Mouse (Mus musculus): ENCODE data around the gene Gstp1. TPM values are rescaled to one million over a fixed set of nuclear protein-coding genes. Genes with fewer than 3 reads are reported as not detected.

Gene Gstp1
- polyA plus RNA-seq, 1 experiment from 2014 or later, result 483 TPM

DNA sequence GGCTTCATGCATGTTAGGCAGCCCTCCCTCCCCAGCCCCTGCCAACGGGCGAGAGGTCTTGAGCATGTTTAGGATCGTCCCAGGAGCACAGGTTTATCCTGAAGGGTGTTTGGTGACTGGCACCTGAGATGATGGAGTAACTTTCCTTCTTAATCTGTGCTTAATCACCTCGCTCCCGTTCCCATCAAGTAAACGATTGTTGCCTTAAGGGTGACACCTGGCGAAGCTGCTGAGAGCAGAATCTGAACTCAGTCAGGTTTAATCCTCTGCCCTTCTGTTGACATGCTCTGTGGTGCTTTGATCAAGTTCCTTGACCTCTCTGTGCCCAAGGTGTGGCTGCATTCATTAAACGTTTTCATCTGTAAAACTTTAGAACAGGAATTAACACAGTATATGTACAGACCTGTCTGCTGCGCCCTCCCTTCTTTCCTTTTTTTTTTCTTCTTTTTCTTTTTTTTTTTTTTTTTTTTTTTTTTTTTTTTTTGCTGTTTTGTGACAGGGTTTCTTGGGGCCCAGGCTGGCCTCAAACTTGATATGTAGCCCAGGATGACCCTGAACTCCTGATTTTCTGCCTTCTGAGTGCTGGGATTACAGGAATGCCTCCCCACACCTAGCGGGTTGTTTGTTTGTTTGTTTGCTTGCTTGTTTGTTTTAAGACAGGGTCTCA lies 19.7 kb downstream of the Gstp1 start:
- H3K27me3 ChIP-seq (replicated peaks; ENCODE audit: control insufficient read depth, insufficient read depth, low read length), result no peaks in the 10 kb centered on the region
- no peak overlapping the region for H3K27ac ChIP-seq (replicated peaks; ENCODE audit: low read depth, low read length)
- 61% methylated on average over 10 of the region's 10 CpGs for WGBS
- H3K4me1 ChIP-seq (ENCODE audit: control insufficient read depth, insufficient read depth, low read length), result no peaks in the 10 kb centered on the region
- H3K36me3 ChIP-seq (ENCODE audit: control insufficient read depth, insufficient read depth, low read length), result no peaks in the 10 kb centered on the region
- H3K9me3 ChIP-seq (ENCODE audit: control insufficient read depth, low read length), result no peaks in the 10 kb centered on the region
- ATAC-seq (ENCODE audit: low read depth), result no peak
- peak; percentile 39 for DNase-seq (ENCODE audit: low spot score)
- no peak overlapping the region for H3K9ac ChIP-seq (ENCODE audit: low read depth, low read length)
- H3K4me2 ChIP-seq (ENCODE audit: low read depth, low read length), result no peak overlapping the region
- no peak overlapping the region for H3K4me3 ChIP-seq (ENCODE audit: low read depth, low read length)

DNA sequence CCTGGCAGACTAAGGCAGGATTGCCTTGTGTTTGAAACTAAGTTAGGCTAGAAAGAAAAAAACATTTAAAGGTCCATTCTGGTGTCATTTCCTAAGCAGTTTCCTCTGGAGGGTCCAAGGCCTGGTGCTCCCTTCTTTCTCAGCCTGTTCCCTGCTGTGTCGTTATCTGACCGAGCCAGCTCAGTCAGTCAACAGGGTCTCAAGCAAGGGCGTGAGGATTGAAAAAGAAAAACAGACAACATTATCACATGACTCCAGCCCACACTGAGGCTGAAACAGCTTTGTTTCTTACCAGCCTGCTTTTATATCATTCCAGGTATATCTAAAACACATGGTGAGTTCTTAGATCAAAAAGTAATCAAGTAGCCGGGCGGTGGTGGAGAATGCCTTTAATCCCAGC lies 22.1 kb downstream of the Gstp1 start:
- no peaks in the 10 kb centered on the region for H3K9me3 ChIP-seq (ENCODE audit: control insufficient read depth, low read length)

DNA sequence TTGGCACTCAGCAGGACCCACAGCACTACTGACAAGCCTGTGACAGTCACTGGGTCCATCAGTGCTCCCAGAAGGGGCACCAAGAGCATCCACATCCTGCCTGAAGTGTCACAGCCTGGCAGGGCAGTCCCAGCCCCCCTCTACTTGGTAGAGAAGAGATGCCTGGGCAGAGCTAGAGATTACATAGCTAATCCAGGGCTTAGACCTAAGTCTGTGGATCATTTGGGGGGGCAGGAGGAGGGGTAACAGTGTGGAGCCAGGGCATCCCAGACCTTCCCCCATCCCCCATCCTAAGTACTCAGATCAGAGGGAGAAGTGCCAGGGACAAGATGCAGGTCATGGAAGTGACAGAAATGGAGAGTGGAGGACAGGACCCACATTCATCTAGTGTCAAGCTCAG lies 23.0 kb downstream of the Gstp1 start:
- peaks cover 4% of the 10 kb centered on the region; the same call in 1 of the 2 replicates for H3K4me1 ChIP-seq (ENCODE audit: control insufficient read depth, insufficient read depth, low read length)
- H3K36me3 ChIP-seq (ENCODE audit: control insufficient read depth, insufficient read depth, low read length), result peaks cover 1% of the 10 kb centered on the region; the same call in 1 of the 2 replicates
- no peak for DNase-seq (ENCODE audit: low spot score)
- H3K9ac ChIP-seq (ENCODE audit: low read depth, low read length), result no peak overlapping the region
- H3K9me3 ChIP-seq (ENCODE audit: control insufficient read depth, low read length), result no peaks in the 10 kb centered on the region
- H3K27me3 ChIP-seq (replicated peaks; ENCODE audit: control insufficient read depth, insufficient read depth, low read length), result no peaks in the 10 kb centered on the region
- no peak overlapping the region for H3K4me3 ChIP-seq (ENCODE audit: low read depth, low read length)
- no peak overlapping the region for H3K4me2 ChIP-seq (ENCODE audit: low read depth, low read length)
- no peak overlapping the region for H3K27ac ChIP-seq (replicated peaks; ENCODE audit: low read depth, low read length)
- no peak for ATAC-seq (ENCODE audit: low read depth)

More for the DNA sequence above, 22.1 kb downstream of the Gstp1 start:
- Histone ChIP-seq H3K4me3 (ENCODE audit: low read depth, low read length) (no peak overlapping the region), H3K27me3 (replicated peaks; ENCODE audit: control insufficient read depth, insufficient read depth, low read length) (no peaks in the 10 kb centered on the region), H3K4me1 (ENCODE audit: control insufficient read depth, insufficient read depth, low read length) (peaks cover 4% of the 10 kb centered on the region; the same call in 1 of the 2 replicates), H3K27ac (replicated peaks; ENCODE audit: low read depth, low read length) (no peak overlapping the region), H3K4me2 (ENCODE audit: low read depth, low read length) (no peak overlapping the region), H3K36me3 (ENCODE audit: control insufficient read depth, insufficient read depth, low read length) (no peaks in the 10 kb centered on the region), H3K9ac (ENCODE audit: low read depth, low read length) (no peak overlapping the region)
- ATAC-seq (ENCODE audit: low read depth), result no peak
- WGBS, result 49% methylated on average over 5 of the region's 5 CpGs
- DNase-seq (ENCODE audit: low spot score), result no peak

DNA sequence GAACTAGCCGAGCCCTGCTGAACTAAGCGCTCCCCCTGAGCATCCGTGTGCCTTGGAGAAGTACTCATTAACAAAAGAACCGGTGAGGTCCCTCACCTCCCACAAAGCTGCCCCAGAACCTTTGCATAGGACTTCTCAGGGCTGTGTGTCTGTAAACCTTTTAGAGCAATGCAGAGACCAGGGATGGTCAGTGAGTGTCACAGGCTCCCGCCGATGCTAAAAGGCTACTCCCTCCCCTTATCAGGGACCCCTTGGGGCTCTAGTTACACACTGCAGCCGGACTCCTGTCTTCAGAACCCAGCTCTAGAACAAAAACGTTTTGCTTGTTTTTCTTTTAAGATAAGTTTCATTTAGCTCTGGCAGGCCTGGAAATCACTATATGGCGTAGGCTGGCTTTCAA lies 24.7 kb downstream of the Gstp1 start:
- H3K4me1 ChIP-seq (ENCODE audit: control insufficient read depth, insufficient read depth, low read length), result peaks cover 4% of the 10 kb centered on the region; the same call in 1 of the 2 replicates
- H3K9ac ChIP-seq (ENCODE audit: low read depth, low read length), result peak overlapping the region; percentile 55
- peaks cover 18% of the 10 kb centered on the region for H3K36me3 ChIP-seq (ENCODE audit: control insufficient read depth, insufficient read depth, low read length)
- 15% methylated on average over 9 of the region's 9 CpGs for WGBS
- DNase-seq (ENCODE audit: low spot score), result no peak
- no peaks in the 10 kb centered on the region for H3K27me3 ChIP-seq (replicated peaks; ENCODE audit: control insufficient read depth, insufficient read depth, low read length)
- ATAC-seq (ENCODE audit: low read depth), result peak; percentile 23; the same call in 1 of the 2 replicates
- H3K4me3 ChIP-seq (ENCODE audit: low read depth, low read length), result peak overlapping the region; percentile 92
- peak overlapping the region; percentile 76 for H3K4me2 ChIP-seq (ENCODE audit: low read depth, low read length)
- no peaks in the 10 kb centered on the region for H3K9me3 ChIP-seq (ENCODE audit: control insufficient read depth, low read length)
- no peak overlapping the region for H3K27ac ChIP-seq (replicated peaks; ENCODE audit: low read depth, low read length)

DNA sequence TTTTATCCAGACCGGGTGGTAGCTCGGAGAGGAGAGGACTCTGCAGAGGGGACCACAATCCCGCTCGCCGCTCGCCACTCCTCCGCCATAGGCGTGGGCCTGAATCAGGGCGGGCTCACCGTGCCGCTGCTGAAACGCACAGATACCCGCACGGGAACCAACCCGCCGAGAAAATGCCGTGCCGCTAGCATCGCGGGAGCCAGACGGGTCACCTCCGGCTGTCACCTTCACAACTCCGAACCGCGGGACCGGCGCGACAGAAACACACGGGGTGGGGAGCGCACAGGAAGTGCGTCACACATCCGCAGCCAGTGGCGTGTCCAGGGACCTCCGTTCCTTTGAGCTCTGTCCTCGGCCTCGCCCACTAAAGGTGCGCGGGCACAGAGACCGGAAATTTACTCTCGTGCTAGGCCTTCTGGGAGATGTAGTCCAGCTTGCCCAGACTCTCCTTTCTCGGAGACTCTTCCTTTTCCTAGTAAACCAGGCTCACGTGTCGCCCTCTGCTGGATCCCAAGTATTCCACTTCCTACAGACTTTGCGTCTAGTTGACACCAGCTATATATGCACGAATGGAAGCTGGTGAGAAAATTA lies 25.3 kb downstream of the Gstp1 start, which contains the start of gene Ndufv1:
Gene Ndufv1 (minus strand): TSS at position 375 of the 591 bp plus-strand sequence.
- DNase-seq (ENCODE audit: low spot score) (peak; percentile 100), ATAC-seq (ENCODE audit: low read depth) (peak; percentile 99)
- peak within 1 kb of the TSS; percentile 92 for H3K4me3 ChIP-seq (ENCODE audit: low read depth, low read length)
- no peaks in the 10 kb centered on the region for H3K9me3 ChIP-seq (ENCODE audit: control insufficient read depth, low read length)
- H3K9ac ChIP-seq (ENCODE audit: low read depth, low read length), result peak within 1 kb of the TSS; percentile 82
- H3K4me2 ChIP-seq (ENCODE audit: low read depth, low read length), result peak within 1 kb of the TSS; percentile 76
- peak within 1 kb of the TSS; percentile 76; the same call in 1 of the 2 replicates for H3K27ac ChIP-seq (replicated peaks; ENCODE audit: low read depth, low read length)
- peaks cover 4% of the 10 kb centered on the region; the same call in 1 of the 2 replicates for H3K4me1 ChIP-seq (ENCODE audit: control insufficient read depth, insufficient read depth, low read length)
- H3K27me3 ChIP-seq (replicated peaks; ENCODE audit: control insufficient read depth, insufficient read depth, low read length), result no peaks in the 10 kb centered on the region
- under 1% methylated on average over 33 of the region's 45 CpGs for WGBS
- H3K36me3 ChIP-seq (ENCODE audit: control insufficient read depth, insufficient read depth, low read length), result peaks cover 24% of the 10 kb centered on the region

DNA sequence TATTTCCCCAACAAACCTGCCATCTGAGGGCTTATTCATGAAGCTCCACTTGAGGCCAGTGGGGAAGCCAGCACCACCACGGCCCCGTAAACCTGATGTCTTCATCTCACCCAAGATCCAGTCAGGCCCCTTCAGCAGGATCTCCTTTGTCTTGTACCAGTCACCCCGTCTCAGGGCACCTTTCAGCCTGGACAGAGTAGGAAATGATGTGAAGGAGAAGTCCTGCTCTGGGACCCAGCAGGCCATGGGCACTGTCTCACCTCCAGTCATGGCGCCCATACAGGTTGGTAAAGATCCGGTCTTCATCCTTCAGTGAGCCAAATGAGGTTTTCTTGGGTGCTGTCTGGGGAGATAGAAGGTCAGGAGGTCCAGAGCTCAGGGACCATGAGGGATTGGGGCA lies 26.7 kb downstream of the Gstp1 start:
- Histone ChIP-seq H3K27ac (replicated peaks; ENCODE audit: low read depth, low read length) (no peak overlapping the region), H3K4me2 (ENCODE audit: low read depth, low read length) (no peak overlapping the region)
- no peak for ATAC-seq (ENCODE audit: low read depth)

DNA sequence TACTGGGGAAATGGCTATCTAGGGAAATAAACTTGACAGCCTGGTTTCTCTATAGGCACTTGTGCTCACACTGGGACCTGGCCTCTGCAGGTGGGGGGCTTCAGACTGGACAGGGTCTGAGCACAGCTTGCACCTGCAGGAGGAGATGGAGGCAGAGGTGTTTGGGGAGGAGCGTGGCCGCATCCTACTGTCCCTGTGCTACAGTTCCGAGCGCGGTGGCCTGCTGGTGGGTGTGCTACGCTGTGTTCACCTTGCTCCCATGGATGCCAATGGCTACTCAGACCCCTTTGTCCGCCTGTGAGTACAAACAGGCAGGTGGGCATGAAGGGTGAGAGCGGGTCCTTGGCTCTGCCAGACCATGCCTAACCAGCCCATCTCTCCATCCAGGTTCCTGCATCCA lies 31.8 kb downstream of the Gstp1 start:
- H3K27me3 ChIP-seq (replicated peaks; ENCODE audit: control insufficient read depth, insufficient read depth, low read length), result no peaks in the 10 kb centered on the region
- H3K4me2 ChIP-seq (ENCODE audit: low read depth, low read length), result no peak overlapping the region
- no peak overlapping the region for H3K4me3 ChIP-seq (ENCODE audit: low read depth, low read length)
- no peak for ATAC-seq (ENCODE audit: low read depth)
- no peak overlapping the region for H3K27ac ChIP-seq (replicated peaks; ENCODE audit: low read depth, low read length)
- peaks cover 4% of the 10 kb centered on the region; the same call in 1 of the 2 replicates for H3K4me1 ChIP-seq (ENCODE audit: control insufficient read depth, insufficient read depth, low read length)
- WGBS, result 94% methylated on average over 8 of the region's 8 CpGs
- no peaks in the 10 kb centered on the region for H3K9me3 ChIP-seq (ENCODE audit: control insufficient read depth, low read length)
- H3K36me3 ChIP-seq (ENCODE audit: control insufficient read depth, insufficient read depth, low read length), result peaks cover 40% of the 10 kb centered on the region
- 0 out of 2 replicates have a peak overlapping the region, but pooled peaks have one; percentile 8 for H3K9ac ChIP-seq (ENCODE audit: low read depth, low read length)
- no peak for DNase-seq (ENCODE audit: low spot score)

More for the DNA sequence above, 26.7 kb downstream of the Gstp1 start:
- Histone ChIP-seq H3K36me3 (ENCODE audit: control insufficient read depth, insufficient read depth, low read length) (peaks cover 36% of the 10 kb centered on the region), H3K4me3 (ENCODE audit: low read depth, low read length) (no peak overlapping the region), H3K9me3 (ENCODE audit: control insufficient read depth, low read length) (no peaks in the 10 kb centered on the region), H3K27me3 (replicated peaks; ENCODE audit: control insufficient read depth, insufficient read depth, low read length) (no peaks in the 10 kb centered on the region), H3K9ac (ENCODE audit: low read depth, low read length) (no peak overlapping the region), H3K4me1 (ENCODE audit: control insufficient read depth, insufficient read depth, low read length) (peaks cover 4% of the 10 kb centered on the region; the same call in 1 of the 2 replicates)
- 95% methylated on average over 5 of the region's 5 CpGs for WGBS
- DNase-seq (ENCODE audit: low spot score), result no peak

DNA sequence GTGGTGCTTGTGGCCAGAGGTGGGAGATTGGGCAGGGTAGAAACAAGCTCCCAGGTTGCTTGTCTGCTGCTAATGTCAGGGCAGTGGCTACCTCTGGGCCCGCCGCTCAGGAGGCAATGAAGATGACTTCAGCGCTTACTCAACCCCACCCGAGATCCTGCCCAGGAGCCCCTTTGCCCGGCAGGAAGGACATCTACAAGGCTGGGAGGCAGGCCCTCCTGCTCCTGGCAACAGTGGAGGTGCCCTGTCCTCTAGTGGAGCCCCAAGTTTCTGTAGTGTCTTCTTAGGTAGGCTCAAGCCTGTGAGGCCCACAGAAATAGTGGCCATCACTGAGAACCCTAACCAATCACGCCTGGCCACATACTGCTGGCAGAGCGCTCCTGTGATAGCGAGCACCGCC lies 32.7 kb downstream of the Gstp1 start:
- no peaks in the 10 kb centered on the region for H3K9me3 ChIP-seq (ENCODE audit: control insufficient read depth, low read length)
- no peak for ATAC-seq (ENCODE audit: low read depth)
- H3K4me1 ChIP-seq (ENCODE audit: control insufficient read depth, insufficient read depth, low read length), result peaks cover 7% of the 10 kb centered on the region; the same call in 1 of the 2 replicates
- H3K9ac ChIP-seq (ENCODE audit: low read depth, low read length), result no peak overlapping the region
- H3K4me2 ChIP-seq (ENCODE audit: low read depth, low read length), result no peak overlapping the region
- no peak overlapping the region for H3K4me3 ChIP-seq (ENCODE audit: low read depth, low read length)
- no peak overlapping the region for H3K27ac ChIP-seq (replicated peaks; ENCODE audit: low read depth, low read length)
- DNase-seq (ENCODE audit: low spot score), result no peak
- peaks cover 40% of the 10 kb centered on the region for H3K36me3 ChIP-seq (ENCODE audit: control insufficient read depth, insufficient read depth, low read length)
- no peaks in the 10 kb centered on the region for H3K27me3 ChIP-seq (replicated peaks; ENCODE audit: control insufficient read depth, insufficient read depth, low read length)
- WGBS, result 86% methylated on average over 7 of the region's 9 CpGs

Data from embryonic facial prominence, embryonic 14.5 days (tissue).